Mouse (Mus musculus): ENCODE data around the gene Hs6st1. TPM values are rescaled to one million over a fixed set of nuclear protein-coding genes. Genes with fewer than 3 reads are reported as not detected.

The Hs6st1 gene
- polyA plus RNA-seq, 1 experiment from 2014 or later, result 41.7 TPM

DNA sequence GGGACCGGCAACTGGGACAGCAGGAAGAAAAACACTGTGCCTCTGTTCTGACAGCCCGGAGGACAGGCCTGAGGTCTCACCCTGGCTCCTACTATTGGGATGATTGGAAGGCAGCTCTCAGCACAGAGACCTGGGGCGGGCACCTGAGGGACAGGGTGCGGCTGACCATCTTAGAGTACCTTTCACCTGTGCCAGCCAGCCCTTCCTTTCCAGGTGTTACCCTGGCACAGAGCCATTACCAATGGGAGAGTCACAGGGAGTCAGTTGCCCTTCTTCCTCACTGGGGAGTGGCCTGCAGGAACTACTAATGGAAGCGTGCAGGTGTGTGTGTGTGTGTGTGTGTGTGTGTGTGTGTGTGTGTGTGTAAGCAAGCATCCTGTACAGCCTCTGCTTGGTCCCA lies 15.4 kb downstream of the Hs6st1 start:
- Histone ChIP-seq H3K4me3 (ENCODE audit: inconsistent target) (no peak overlapping the region), H3K27ac (no peak overlapping the region), H3K36me3 (ENCODE audit: inconsistent target) (peaks cover 11% of the 10 kb centered on the region; the same call in 1 of the 2 replicates), H3K79me2 (ENCODE audit: inconsistent target) (peaks cover 100% of the 10 kb centered on the region)
- 96% methylated on average over 5 of the region's 5 CpGs for WGBS (ENCODE audit: missing documents)

DNA sequence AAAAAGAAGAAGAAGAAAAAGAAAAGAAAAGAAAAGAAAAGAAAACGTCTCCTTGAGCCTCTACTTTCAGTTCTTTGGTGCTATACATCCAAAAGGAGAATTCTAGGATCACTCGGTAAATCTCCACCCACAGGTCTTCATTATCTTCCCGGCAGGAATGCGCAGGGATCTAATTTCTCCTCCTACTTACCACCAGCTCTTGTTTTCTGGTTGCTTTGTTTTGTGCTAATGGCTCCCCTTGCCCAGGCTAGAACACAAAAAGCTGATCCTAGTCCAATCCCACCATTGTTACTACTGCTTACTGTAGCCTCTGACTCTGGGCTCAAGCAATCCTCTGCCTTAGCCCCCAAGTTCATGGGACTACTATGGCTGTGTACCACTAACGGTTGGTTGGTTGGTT lies 16.9 kb downstream of the Hs6st1 start:
- H3K79me2 ChIP-seq (ENCODE audit: inconsistent target), result peaks cover 100% of the 10 kb centered on the region
- 94% methylated on average over 4 of the region's 5 CpGs for WGBS (ENCODE audit: missing documents)
- no peak overlapping the region for H3K27ac ChIP-seq
- peaks cover 11% of the 10 kb centered on the region; the same call in 1 of the 2 replicates for H3K36me3 ChIP-seq (ENCODE audit: inconsistent target)
- H3K4me3 ChIP-seq (ENCODE audit: inconsistent target), result no peak overlapping the region

DNA sequence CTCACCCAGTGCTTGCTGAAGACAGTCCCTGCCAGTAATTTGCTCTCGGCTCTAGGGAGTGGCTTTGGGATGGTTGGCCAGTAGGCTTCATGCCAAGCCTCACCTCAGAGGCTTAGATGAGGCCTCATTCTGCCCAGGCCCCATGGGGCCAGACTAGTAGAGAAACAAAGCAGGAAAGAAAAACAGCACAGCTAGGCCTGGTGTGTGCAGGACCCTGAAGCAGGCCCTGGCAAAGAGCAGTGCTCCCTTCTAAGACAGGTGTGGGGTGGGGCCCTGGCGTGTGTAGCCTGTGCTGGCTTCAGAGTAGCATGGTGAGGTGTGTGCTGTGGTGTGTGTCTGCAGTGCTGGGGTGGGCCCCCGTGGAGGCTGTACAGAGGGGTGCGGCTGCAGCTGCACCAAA lies 20.2 kb downstream of the Hs6st1 start:
- 89% methylated on average over 4 of the region's 4 CpGs for WGBS (ENCODE audit: missing documents)
- H3K27ac ChIP-seq, result no peak overlapping the region
- H3K36me3 ChIP-seq (ENCODE audit: inconsistent target), result peaks cover 9% of the 10 kb centered on the region; the same call in 1 of the 2 replicates
- H3K4me3 ChIP-seq (ENCODE audit: inconsistent target), result no peak overlapping the region
- H3K79me2 ChIP-seq (ENCODE audit: inconsistent target), result peaks cover 99% of the 10 kb centered on the region

DNA sequence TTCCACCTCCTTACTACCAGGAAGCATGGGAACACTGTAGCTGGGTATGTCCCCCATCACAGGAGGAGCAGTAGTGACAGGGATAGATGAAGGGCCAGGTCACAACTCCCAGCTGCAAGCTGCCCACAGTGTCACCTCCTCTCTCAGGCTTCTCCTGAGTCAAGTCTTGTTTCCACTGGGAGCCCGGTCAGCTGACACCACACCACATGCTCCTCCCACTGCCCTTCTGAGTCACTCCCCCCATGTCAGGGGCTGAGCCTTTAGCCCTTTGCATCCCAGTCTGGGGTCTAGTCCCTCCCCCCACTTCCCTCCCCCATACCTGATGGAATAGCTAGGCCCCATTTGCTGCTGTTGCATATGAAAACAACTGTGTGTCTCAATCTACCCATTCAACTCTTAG lies 21.3 kb downstream of the Hs6st1 start:
- Histone ChIP-seq H3K79me2 (ENCODE audit: inconsistent target) (peaks cover 88% of the 10 kb centered on the region; the same call in 1 of the 2 replicates), H3K4me3 (ENCODE audit: inconsistent target) (no peak overlapping the region), H3K27ac (no peak overlapping the region), H3K36me3 (ENCODE audit: inconsistent target) (peaks cover 15% of the 10 kb centered on the region; the same call in 1 of the 2 replicates)
- WGBS (ENCODE audit: missing documents), result 87% methylated on average over 1 of the region's 1 CpGs

DNA sequence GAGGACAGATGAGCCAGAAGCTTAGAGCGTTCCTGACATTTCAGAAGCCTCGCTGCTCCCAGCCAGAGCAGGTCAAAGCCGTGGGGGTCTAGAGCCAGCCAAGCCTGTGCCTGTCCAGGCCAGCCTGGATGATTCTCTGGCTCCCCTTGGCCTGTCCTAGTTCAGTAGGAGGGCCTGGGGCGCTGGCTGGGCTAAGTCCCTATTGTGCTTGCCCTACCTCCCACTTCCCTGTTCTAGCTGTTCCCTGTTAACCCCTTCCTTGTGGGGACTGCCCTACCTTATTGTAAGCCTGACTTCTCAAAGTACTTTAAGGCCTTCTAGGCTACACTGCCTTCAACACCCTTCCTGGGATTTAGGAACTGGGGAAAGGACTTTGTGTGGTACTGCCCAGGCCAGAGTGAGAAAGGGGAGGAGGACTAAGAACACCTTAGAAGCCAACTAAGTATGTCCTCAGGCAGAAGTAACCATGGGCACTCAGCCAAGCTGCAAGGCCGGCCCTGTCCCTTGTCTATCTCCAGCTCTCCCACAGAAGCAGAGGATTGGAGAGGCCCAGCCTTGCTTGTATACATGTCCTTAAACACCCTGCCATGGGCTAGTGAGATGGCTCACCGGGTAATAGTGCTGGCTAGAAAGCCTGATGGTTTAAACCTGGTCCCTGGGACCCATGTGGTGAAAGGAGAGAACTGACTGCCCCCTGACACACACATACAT lies 22.0 kb downstream of the Hs6st1 start:
- H3K27ac ChIP-seq, result no peak overlapping the region
- peaks cover 82% of the 10 kb centered on the region; the same call in 1 of the 2 replicates for H3K79me2 ChIP-seq (ENCODE audit: inconsistent target)
- WGBS (ENCODE audit: missing documents), result 74% methylated on average over 6 of the region's 6 CpGs
- no peak overlapping the region for H3K4me3 ChIP-seq (ENCODE audit: inconsistent target)
- H3K36me3 ChIP-seq (ENCODE audit: inconsistent target), result peaks cover 21% of the 10 kb centered on the region; the same call in 1 of the 2 replicates

DNA sequence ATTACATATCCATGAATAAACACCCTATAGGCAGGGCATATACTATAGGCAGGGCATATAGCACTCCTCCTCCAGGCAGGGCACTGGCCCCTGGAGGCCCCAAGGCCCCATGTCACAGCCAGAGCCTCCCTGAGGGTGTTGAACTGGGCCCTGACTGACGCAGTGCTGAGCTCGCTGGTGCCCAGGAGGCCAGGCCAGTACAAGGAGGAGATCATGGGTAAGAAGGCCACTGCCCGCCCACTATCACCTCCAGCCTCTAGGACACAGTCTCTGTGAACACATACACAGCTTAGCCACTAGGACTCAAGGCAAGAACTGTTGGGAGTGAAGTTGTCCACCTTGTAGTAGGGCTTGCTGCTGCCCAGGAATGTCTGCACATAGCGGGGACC lies 22.5 kb downstream of the Hs6st1 start:
- Histone ChIP-seq H3K27ac (no peak overlapping the region), H3K4me3 (ENCODE audit: inconsistent target) (no peak overlapping the region), H3K79me2 (ENCODE audit: inconsistent target) (peaks cover 82% of the 10 kb centered on the region; the same call in 1 of the 2 replicates), H3K36me3 (ENCODE audit: inconsistent target) (peaks cover 25% of the 10 kb centered on the region)
- WGBS (ENCODE audit: missing documents), result 98% methylated on average over 4 of the region's 4 CpGs

DNA sequence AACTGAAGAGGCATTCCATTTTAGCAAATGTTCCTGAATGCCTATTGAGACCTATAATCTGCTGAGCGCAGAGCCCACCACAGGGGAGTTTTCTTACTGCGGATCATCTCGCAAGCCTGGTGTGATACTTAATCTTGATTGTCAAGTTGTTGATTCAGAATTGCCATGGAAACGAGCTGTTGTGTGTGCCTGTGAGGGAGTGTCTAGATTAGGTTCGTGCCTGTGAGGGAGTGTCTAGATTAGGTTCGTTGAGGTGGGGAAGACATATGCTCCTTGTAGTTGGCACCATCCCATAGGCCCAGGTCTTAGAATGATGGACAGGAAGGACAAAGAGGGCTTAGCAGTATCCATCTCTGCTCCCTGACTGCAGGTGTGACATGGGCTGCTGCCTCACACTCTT lies 23.0 kb downstream of the Hs6st1 start:
- Histone ChIP-seq H3K27ac (no peak overlapping the region), H3K79me2 (ENCODE audit: inconsistent target) (peaks cover 81% of the 10 kb centered on the region; the same call in 1 of the 2 replicates), H3K4me3 (ENCODE audit: inconsistent target) (no peak overlapping the region), H3K36me3 (ENCODE audit: inconsistent target) (peaks cover 29% of the 10 kb centered on the region)
- 98% methylated on average over 6 of the region's 6 CpGs for WGBS (ENCODE audit: missing documents)

DNA sequence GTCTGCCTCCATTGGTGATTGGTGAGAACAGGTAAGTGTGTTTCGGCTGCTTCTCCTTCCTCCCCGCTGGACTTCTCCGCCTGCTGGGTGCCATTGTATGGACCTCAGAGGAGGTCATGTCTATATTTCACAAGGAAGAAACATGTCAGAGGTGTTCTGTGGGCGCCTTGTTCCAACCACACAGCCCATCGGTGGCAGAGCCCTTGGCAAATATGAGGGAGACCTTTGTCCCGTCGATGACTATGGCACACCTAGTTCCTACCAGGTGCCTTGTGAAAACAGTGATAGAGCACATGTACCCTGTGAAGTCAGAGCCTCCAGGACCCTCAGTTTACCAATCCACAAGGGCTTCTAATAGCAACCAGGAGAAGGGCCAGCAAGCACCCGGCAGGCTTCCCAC lies 25.5 kb downstream of the Hs6st1 start:
- WGBS (ENCODE audit: missing documents), result 100% methylated on average over 8 of the region's 8 CpGs
- Histone ChIP-seq H3K36me3 (ENCODE audit: inconsistent target) (peaks cover 29% of the 10 kb centered on the region), H3K27ac (no peak overlapping the region), H3K79me2 (ENCODE audit: inconsistent target) (peaks cover 63% of the 10 kb centered on the region; the same call in 1 of the 2 replicates), H3K4me3 (ENCODE audit: inconsistent target) (no peak overlapping the region)

DNA sequence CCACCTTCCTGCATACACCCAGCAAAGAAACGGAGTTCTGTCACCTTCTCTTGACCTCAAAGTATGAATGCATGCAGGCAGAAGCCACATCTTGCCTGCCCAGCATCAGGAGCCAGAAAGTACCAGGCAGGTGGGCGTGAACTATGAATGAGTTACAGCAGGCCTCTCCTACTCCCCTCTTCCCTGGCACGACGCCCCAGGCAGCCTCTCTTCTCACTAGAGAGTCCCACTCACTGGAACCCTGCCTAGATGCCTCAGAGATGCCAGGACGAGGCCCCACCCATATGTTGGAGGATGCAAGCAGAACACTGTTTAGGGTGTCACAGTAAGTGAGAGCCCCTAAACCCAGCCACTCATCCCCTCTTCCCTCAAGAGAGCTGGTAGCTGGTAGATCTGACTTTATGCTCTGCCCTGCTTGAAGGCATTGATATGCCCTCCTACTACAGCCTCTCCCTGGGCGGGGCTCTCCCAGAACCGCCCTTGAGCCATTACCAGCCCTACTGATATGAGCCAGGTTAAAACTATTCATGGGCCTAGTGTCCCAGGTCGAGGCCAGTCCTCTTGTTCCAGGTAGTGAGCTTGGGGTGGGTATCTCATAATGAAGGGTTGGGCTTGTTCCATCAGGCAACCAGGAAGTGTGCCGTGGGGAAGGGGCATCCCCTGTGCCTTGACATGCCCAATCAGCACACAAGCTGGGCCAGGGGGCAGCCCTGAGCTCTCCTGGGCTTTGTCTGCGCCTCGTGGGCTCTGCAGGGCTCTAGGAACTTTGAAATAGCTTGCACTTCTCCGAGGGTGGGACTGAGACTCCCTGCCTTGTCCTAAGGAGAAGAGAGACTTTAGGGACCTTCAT lies 27.4 kb downstream of the Hs6st1 start:
- Histone ChIP-seq H3K4me3 (ENCODE audit: inconsistent target) (no peak overlapping the region), H3K27ac (no peak overlapping the region), H3K79me2 (ENCODE audit: inconsistent target) (peaks cover 44% of the 10 kb centered on the region; the same call in 1 of the 2 replicates), H3K36me3 (ENCODE audit: inconsistent target) (peaks cover 29% of the 10 kb centered on the region)
- 96% methylated on average over 12 of the region's 12 CpGs for WGBS (ENCODE audit: missing documents)

DNA sequence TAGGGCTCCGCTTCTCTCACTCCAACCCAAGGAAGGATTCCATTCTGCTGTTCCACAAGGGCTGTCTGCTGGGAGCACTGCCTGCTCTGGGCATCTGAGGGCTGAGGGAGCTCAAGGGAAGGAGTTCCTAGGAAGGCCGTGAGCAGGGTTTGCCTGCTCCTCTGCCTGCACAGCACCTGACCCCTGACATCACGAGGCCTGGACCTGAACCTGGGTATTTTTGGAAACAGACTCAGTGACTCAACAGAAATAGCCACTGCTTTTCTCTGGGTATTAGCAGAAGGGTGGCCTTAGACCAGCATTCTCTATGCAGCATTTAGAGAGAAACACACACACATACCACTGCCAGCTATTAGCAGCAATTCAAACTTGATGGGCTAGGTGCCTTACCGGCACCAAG lies 30.2 kb downstream of the Hs6st1 start:
- 93% methylated on average over 4 of the region's 4 CpGs for WGBS (ENCODE audit: missing documents)
- no peak overlapping the region for H3K27ac ChIP-seq
- no peak overlapping the region for H3K4me3 ChIP-seq (ENCODE audit: inconsistent target)
- peaks cover 25% of the 10 kb centered on the region for H3K36me3 ChIP-seq (ENCODE audit: inconsistent target)
- H3K79me2 ChIP-seq (ENCODE audit: inconsistent target), result peaks cover 18% of the 10 kb centered on the region; the same call in 1 of the 2 replicates

DNA sequence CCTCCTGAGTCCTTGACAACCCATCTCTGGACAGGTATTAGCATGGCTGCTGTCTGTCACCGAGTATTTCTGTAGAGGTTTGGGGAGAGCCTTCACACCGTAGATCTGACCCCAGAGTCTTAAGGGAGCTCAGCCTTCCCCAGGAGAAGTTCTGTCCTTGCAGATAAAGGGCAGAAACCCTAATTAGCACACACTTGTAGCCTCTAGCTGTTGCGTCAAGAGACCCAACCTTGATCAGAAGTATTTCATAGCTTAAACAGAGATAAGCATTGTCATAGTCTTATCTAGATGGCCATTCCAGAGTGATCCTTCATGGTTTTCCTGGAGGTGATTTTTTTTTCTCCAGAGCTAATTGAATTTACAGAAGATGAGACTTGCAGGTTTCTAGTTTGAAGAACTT lies 32.2 kb downstream of the Hs6st1 start:
- Histone ChIP-seq H3K4me3 (ENCODE audit: inconsistent target) (no peak overlapping the region), H3K27ac (no peak overlapping the region), H3K79me2 (ENCODE audit: inconsistent target) (peaks cover 15% of the 10 kb centered on the region; the same call in 1 of the 2 replicates), H3K36me3 (ENCODE audit: inconsistent target) (peaks cover 28% of the 10 kb centered on the region)
- 95% methylated on average over 3 of the region's 3 CpGs for WGBS (ENCODE audit: missing documents)

DNA sequence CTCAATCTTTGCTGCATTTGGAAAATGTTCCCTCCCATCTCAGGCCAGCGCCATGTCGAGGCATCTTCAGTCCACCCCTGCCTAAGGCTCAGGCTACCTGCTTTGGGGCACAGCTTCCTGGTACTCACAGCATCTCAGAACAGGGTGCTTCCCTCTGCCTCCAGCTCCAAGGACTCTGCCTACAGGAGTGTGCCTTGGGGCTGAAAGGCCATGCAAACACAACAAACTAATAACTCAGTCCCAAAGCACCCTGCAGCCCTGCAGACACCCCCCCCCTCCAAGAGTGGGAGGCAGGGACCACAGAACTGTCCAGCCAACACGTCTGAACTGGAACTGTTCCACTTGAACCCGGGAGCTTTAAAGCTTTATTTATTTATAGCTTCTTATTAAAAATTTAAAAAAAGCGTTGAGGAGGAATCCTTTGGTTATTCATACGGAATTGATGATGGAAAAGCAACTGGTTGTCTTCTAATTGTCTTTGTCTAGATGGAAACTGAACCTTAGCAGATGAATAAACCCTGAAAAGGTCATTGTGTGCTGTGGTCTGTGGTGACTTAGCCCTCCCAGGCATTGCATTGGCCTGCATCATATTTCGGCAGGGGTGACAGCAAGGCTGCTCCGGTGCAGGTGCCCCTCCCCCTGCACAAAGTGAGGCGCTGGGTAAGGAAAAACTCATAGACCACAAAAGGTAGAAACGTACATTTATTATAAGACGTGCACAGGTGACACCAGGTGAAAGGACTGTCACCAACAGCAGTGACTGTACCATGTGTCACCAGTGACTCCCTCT lies 37.9 kb downstream of the Hs6st1 start:
- WGBS (ENCODE audit: missing documents), result 97% methylated on average over 11 of the region's 11 CpGs
- Histone ChIP-seq H3K79me2 (ENCODE audit: inconsistent target) (no peaks in the 10 kb centered on the region), H3K27ac (no peak overlapping the region), H3K36me3 (ENCODE audit: inconsistent target) (peaks cover 29% of the 10 kb centered on the region; the same call in 1 of the 2 replicates), H3K4me3 (ENCODE audit: inconsistent target) (no peak overlapping the region)

DNA sequence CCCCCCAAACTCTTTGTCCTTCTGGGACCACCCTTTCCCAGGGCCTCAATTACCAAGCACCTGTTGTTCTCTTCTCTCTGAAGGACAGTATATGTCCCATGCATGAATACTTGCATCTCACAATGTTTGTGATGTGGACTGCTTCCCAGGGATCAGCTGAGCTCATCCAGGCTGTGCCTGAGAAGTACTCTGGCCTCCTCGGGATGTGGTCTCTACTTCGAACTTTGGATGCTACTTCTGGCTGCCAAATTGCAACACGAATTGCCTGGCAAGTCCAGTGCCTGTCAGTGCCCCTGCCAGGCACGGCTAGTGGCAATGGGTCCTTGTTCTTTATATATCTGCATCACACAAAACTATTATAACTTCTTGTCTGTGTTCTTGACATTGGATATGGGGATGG lies 41.8 kb downstream of the Hs6st1 start:
- 83% methylated on average over 4 of the region's 4 CpGs for WGBS (ENCODE audit: missing documents)
- no peak overlapping the region for H3K27ac ChIP-seq
- H3K4me3 ChIP-seq (ENCODE audit: inconsistent target), result no peak overlapping the region
- H3K79me2 ChIP-seq (ENCODE audit: inconsistent target), result no peaks in the 10 kb centered on the region
- peaks cover 11% of the 10 kb centered on the region; the same call in 1 of the 2 replicates for H3K36me3 ChIP-seq (ENCODE audit: inconsistent target)

DNA sequence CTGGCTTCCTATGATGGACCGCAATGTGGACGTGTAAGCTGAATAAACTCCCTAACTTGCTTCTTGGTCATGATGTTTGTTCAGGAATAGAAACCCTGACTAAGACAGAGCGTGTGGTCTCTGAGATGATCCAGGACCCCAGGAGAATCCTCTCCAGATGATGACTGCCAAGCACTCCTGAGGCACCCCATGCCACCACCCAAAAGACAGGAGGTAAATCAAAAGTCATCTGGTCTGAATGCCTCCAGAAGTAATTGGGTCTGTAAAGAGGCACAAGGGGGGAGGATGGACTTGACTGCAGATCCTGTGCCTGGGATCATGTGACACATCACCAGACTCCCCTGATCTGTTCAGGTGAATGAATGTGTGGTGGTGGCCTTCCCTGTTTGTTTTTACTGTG lies 44.5 kb downstream of the Hs6st1 start:
- no peaks in the 10 kb centered on the region for H3K79me2 ChIP-seq (ENCODE audit: inconsistent target)
- 97% methylated on average over 3 of the region's 3 CpGs for WGBS (ENCODE audit: missing documents)
- H3K27ac ChIP-seq, result no peak overlapping the region
- no peaks in the 10 kb centered on the region for H3K36me3 ChIP-seq (ENCODE audit: inconsistent target)
- no peak overlapping the region for H3K4me3 ChIP-seq (ENCODE audit: inconsistent target)
